Mouse (Mus musculus) CH12.LX (cell line): Measurements from ENCODE around the gene Lsg1. TPM values are rescaled to one million over a fixed set of nuclear protein-coding genes. Genes with fewer than 3 reads are reported as not detected.

ENCODE experiments used
- DNase-seq: peaks from one replicate; pipeline ENCODE4 v3.0.0-alpha.2; 2013; ENCODE audit errors: extremely low read depth
- H3K27ac ChIP-seq: 2 replicates; pipeline ENCODE4 v1.5.1; 2012; ENCODE audit warnings: low read depth, mild to moderate bottlenecking, control low read depth, moderate library complexity; ENCODE audit not compliant: insufficient read depth
- H3K27me3 ChIP-seq: replicated peaks from 2 replicates; pipeline ENCODE3; 2012; ENCODE audit warnings: inconsistent platforms
- H3K36me3 ChIP-seq, 2 experiments: replicated peaks in 1 of 2; 2 replicates each; pipeline versions ENCODE3 to v1.6.1; 2012; ENCODE audit warnings: inconsistent platforms in 1 of 2, low read length in 1 of 2, mild to moderate bottlenecking in 1 of 2, mixed read lengths in 1 of 2, moderate library complexity in 1 of 2; ENCODE audit not compliant: control insufficient read depth in 1 of 2, insufficient read depth in 1 of 2
- H3K4me1 ChIP-seq, 2 experiments: 2 replicates each; pipeline ENCODE4 v1.6.1; 2012; ENCODE audit warnings: inconsistent platforms in 1 of 2, moderate library complexity in 1 of 2; ENCODE audit not compliant: insufficient read depth in 2 of 2, control insufficient read depth in 1 of 2
- H3K4me2 ChIP-seq: 2 replicates; pipeline ENCODE4 v1.6.1; 2012; ENCODE audit warnings: low read depth, mild to moderate bottlenecking, control low read depth; ENCODE audit not compliant: poor library complexity, insufficient read depth, severe bottlenecking
- H3K4me3 ChIP-seq, 3 experiments: fragments of 150-350 bp in 1 of 3; sonication (generic) in 1 of 3; replicated peaks in 1 of 3; 2 replicates each; pipeline versions ENCODE3 to v1.5.1; 2011 to 2012; ENCODE audit warnings: low read depth in 2 of 3, low read length in 2 of 3, mild to moderate bottlenecking in 2 of 3, moderate library complexity in 2 of 3, control low read depth in 1 of 3, improper control_type of control experiment in 1 of 3, inconsistent platforms in 1 of 3, mixed read lengths in 1 of 3; ENCODE audit not compliant: poor library complexity in 1 of 3
- H3K79me2 ChIP-seq: replicated peaks from 2 replicates; pipeline ENCODE4 v1.6.1; 2012; ENCODE audit warnings: mild to moderate bottlenecking, moderate library complexity; ENCODE audit not compliant: control insufficient read depth, poor library complexity, insufficient read depth, severe bottlenecking; ENCODE audit errors: extremely low read depth
- H3K9ac ChIP-seq: 2 replicates; pipeline ENCODE4 v1.6.1; 2012; ENCODE audit warnings: low read depth, mild to moderate bottlenecking, control low read depth, moderate library complexity; ENCODE audit not compliant: insufficient read depth
- H3K9me3 ChIP-seq: replicated peaks from 2 replicates; pipeline ENCODE3; 2012; ENCODE audit warnings: low read length, inconsistent platforms, mixed read lengths
- BHLHE40 ChIP-seq: IDR thresholded peaks from 2 replicates; pipeline ENCODE4 v1.6.1; 2011; ENCODE audit warnings: mild to moderate bottlenecking, low read depth, low read length, improper control_type of control experiment
- CHD1 ChIP-seq: IDR thresholded peaks from 2 replicates; pipeline ENCODE4 v1.6.1; 2012; ENCODE audit warnings: low read depth, low read length, improper control_type of control experiment, inconsistent platforms
- CHD2 ChIP-seq: IDR thresholded peaks from 2 replicates; pipeline ENCODE4 v1.6.1; 2011; ENCODE audit warnings: low read length, improper control_type of control experiment
- CTCF ChIP-seq, 2 experiments: IDR thresholded peaks in 1 of 2; conservative IDR thresholded peaks in 1 of 2; 2 replicates each; pipeline ENCODE4 v1.5.1; 2011 to 2012; ENCODE audit warnings: low read depth in 2 of 2, low read length in 2 of 2, improper control_type of control experiment in 1 of 2, inconsistent platforms in 1 of 2, mild to moderate bottlenecking in 1 of 2, moderate library complexity in 1 of 2
- E2F4 ChIP-seq: IDR thresholded peaks from 2 replicates; pipeline ENCODE4 v1.6.1; 2011; ENCODE audit warnings: low read depth, low read length, improper control_type of control experiment; ENCODE audit not compliant: insufficient replicate concordance
- ELF1 ChIP-seq: IDR thresholded peaks from 2 replicates; pipeline ENCODE4 v1.6.1; 2014; ENCODE audit warnings: low read depth, mild to moderate bottlenecking, inconsistent platforms, low read length, improper control_type of control experiment
- EP300 ChIP-seq: IDR thresholded peaks from 2 replicates; pipeline ENCODE4 v1.6.1; 2011; ENCODE audit warnings: low read length, improper control_type of control experiment
- GABPA ChIP-seq: IDR thresholded peaks from 2 replicates; pipeline ENCODE4 v1.6.1; 2012; ENCODE audit warnings: low read depth, low read length, improper control_type of control experiment, inconsistent platforms; ENCODE audit not compliant: insufficient replicate concordance
- HCFC1 ChIP-seq: IDR thresholded peaks from 2 replicates; pipeline ENCODE4 v1.6.1; 2012; ENCODE audit warnings: low read depth, mild to moderate bottlenecking, inconsistent platforms, low read length, improper control_type of control experiment
- IRF4 ChIP-seq: IDR thresholded peaks from 2 replicates; pipeline ENCODE4 v1.6.1; 2014; ENCODE audit warnings: low read depth, mild to moderate bottlenecking, inconsistent platforms, low read length, improper control_type of control experiment
- JUN ChIP-seq: IDR thresholded peaks from 2 replicates; pipeline ENCODE4 v1.6.1; 2011; ENCODE audit warnings: low read depth, mild to moderate bottlenecking, low read length, improper control_type of control experiment, moderate library complexity; ENCODE audit not compliant: insufficient read depth
- KAT2A ChIP-seq: IDR thresholded peaks from 2 replicates; pipeline ENCODE4 v1.6.1; 2012; ENCODE audit warnings: low read length, improper control_type of control experiment, inconsistent platforms; ENCODE audit not compliant: insufficient replicate concordance
- MAFK ChIP-seq: IDR thresholded peaks from 2 replicates; pipeline ENCODE4 v1.6.1; 2011; ENCODE audit warnings: low read length, improper control_type of control experiment; ENCODE audit not compliant: insufficient replicate concordance
- MAX ChIP-seq: IDR thresholded peaks from 2 replicates; pipeline ENCODE4 v1.6.1; 2011; ENCODE audit warnings: low read length, improper control_type of control experiment
- MEF2A ChIP-seq: IDR thresholded peaks from 2 replicates; pipeline ENCODE4 v1.6.1; 2014; ENCODE audit warnings: low read depth, mild to moderate bottlenecking, inconsistent platforms, low read length, improper control_type of control experiment, borderline replicate concordance
- NELFE ChIP-seq: IDR thresholded peaks from 2 replicates; pipeline ENCODE4 v1.6.1; 2011; ENCODE audit warnings: low read depth, low read length, improper control_type of control experiment
- NRF1 ChIP-seq: IDR thresholded peaks from 2 replicates; pipeline ENCODE4 v1.6.1; 2014; ENCODE audit warnings: low read depth, mild to moderate bottlenecking, inconsistent platforms, low read length, improper control_type of control experiment, moderate library complexity
- PAX5 ChIP-seq: IDR thresholded peaks from 2 replicates; pipeline ENCODE4 v1.6.1; 2012; ENCODE audit warnings: low read length, inconsistent platforms, mixed read lengths
- POLR2A ChIP-seq: IDR thresholded peaks from 2 replicates; pipeline ENCODE4 v1.6.1; 2011; ENCODE audit warnings: low read depth, mild to moderate bottlenecking, improper control_type of control experiment, low read length
- POLR2AphosphoS2 ChIP-seq: IDR thresholded peaks from 2 replicates; pipeline ENCODE4 v1.6.1; 2011; ENCODE audit warnings: low read depth, low read length, improper control_type of control experiment
- RAD21 ChIP-seq: IDR thresholded peaks from 2 replicates; pipeline ENCODE4 v1.6.1; 2011; ENCODE audit warnings: low read depth, mild to moderate bottlenecking, low read length, improper control_type of control experiment, moderate library complexity
- RCOR1 ChIP-seq: conservative IDR thresholded peaks from 2 replicates; pipeline ENCODE4 v1.6.1; 2012; ENCODE audit warnings: low read depth, mild to moderate bottlenecking, inconsistent platforms, low read length, improper control_type of control experiment
- SIN3A ChIP-seq: IDR thresholded peaks from 2 replicates; pipeline ENCODE4 v1.6.1; 2012; ENCODE audit warnings: low read length, improper control_type of control experiment, inconsistent platforms
- SMC3 ChIP-seq: IDR thresholded peaks from 2 replicates; pipeline ENCODE4 v1.6.1; 2011; ENCODE audit warnings: low read depth, low read length, improper control_type of control experiment
- TCF12 ChIP-seq: IDR thresholded peaks from 2 replicates; pipeline ENCODE4 v1.6.1; 2014; ENCODE audit warnings: low read depth, mild to moderate bottlenecking, inconsistent platforms, low read length, improper control_type of control experiment
- UBTF ChIP-seq: IDR thresholded peaks from 2 replicates; pipeline ENCODE4 v1.6.1; 2012; ENCODE audit warnings: low read depth, mild to moderate bottlenecking, inconsistent platforms, low read length, improper control_type of control experiment, moderate library complexity
- USF1 ChIP-seq: IDR thresholded peaks from 2 replicates; pipeline ENCODE4 v1.6.1; 2014; ENCODE audit warnings: low read depth, mild to moderate bottlenecking, inconsistent platforms, low read length, improper control_type of control experiment
- dilution Hi-C: fragments of 300-500 bp; cut with MboI; formaldehyde crosslinking; loops from 2 replicates; pipeline ENCODE4 v1.14.3; 2020; ENCODE audit warnings: low sequenced_read_pairs; ENCODE audit not compliant: extremely low pct_unique_long_range_greater_than_20kb, extremely low pct_ligation_motif_present
- in situ Hi-C: fragments of 300-500 bp; cut with MboI; formaldehyde crosslinking; loops from 3 replicates; pipeline ENCODE4 v1.14.3; 2019; ENCODE audit warnings: low sequenced_read_pairs, low pct_ligation_motif_present, low pct_unique_long_range_greater_than_20kb, mixed read lengths
- polyA plus RNA-seq: library from polyadenylated mRNA; unstranded; fragments of >175 nt; gene quantifications from 2 replicates; pipeline ENCODE4 v1.2.1, GENCODE M21; 2012; ENCODE audit warnings: low read depth; ENCODE audit not compliant: insufficient read length
- total RNA-seq, 2 experiments: library from RNA; depleted of rRNA; stranded (reverse); fragments of 300-350 nt in 1 of 2; fragments of >200 nt in 1 of 2; gene quantifications; 2 replicates each; pipeline ENCODE4 v1.2.3; 2012 to 2014

The Lsg1 gene
- total and polyA plus RNA-seq, 3 experiments: 58.4 to 189 (median 94.7) TPM

DNA sequence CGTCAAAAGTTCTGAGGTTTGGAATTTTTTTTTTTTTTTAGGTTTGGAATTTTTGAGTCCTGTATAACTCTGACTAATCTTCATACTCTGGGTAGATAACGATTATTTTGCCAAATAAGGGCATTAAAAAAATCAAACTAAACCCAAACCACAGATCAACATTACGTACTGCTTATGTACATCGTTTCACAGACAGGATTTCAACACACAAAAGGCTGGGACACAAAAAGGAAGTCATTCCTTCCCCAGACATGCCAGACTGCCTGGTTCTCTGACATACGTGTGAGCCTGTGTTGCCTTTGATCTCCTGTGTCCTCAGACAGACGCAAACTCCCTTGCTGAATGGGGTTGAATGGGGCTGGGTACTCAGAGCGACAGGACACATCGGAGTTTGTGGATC is 59.0 kb downstream of the Lsg1 start:
- in situ Hi-C loops: no loop called here
- Histone ChIP-seq H3K4me3 (no peak overlapping the region), H3K27me3 (peaks cover 4% of the 10 kb centered on the region), H3K9me3 (no peaks in the 10 kb centered on the region), H3K36me3 (no peaks in the 10 kb centered on the region), H3K9ac (no peak overlapping the region), H3K4me1 (peaks cover 0 to 8% of the 10 kb centered on the region in 2 experiments; a peak in 1 of 4 replicates), H3K4me2 (no peak overlapping the region), H3K27ac (no peak overlapping the region), H3K79me2 (no peaks in the 10 kb centered on the region)
- no peak for DNase-seq
- dilution Hi-C loops: no loop called here
- TF ChIP-seq RAD21 (no peak), RCOR1 (no peak), TCF12 (no peak), POLR2AphosphoS2 (no peak), E2F4 (no peak), CTCF (conservative IDR thresholded peaks at IDR 0.05 in 1 of 2, IDR thresholded peaks at IDR 0.05 in 1 of 2; ENCODE audit: low read depth in 2 of 2, low read length in 2 of 2) (no peak), HCFC1 (no peak), SMC3 (no peak), UBTF (no peak), KAT2A (no peak), BHLHE40 (no peak), POLR2A (no peak), CHD1 (no peak)

DNA sequence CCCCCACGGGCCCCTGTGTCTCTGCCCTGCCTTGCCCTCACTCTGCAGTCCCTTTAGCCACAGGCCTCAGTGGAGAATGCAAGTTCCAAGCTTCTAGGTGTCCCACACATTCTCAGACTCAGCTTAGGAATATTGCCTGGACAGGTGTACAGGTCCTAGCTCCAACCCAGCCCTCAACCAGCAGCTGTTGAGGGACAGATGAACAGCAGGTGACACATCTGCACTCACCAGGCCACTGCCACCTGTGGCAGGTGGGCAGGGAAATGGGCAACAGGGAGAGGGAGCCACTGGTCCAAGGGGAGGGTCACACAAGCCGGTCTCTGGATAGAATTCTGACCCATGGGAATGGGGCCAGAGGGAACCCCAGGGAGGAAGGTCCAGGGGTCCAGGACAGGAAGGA is 59.5 kb downstream of the Lsg1 start:
- peaks cover 4% of the 10 kb centered on the region for H3K27me3 ChIP-seq
- dilution Hi-C loops: no loop called here
- H3K4me3 ChIP-seq: no peak overlapping the region
- in situ Hi-C loops: no loop called here
- no peak overlapping the region for H3K27ac ChIP-seq
- TF ChIP-seq USF1 (no peak), NRF1 (no peak), E2F4 (no peak), CHD1 (no peak), SIN3A (no peak)
- no peak overlapping the region for H3K4me2 ChIP-seq
- H3K4me1 ChIP-seq: peaks cover 0 to 8% of the 10 kb centered on the region in 2 experiments; a peak in 1 of 4 replicates
- no peaks in the 10 kb centered on the region for H3K36me3 ChIP-seq
- no peaks in the 10 kb centered on the region for H3K9me3 ChIP-seq
- DNase-seq: no peak
- H3K9ac ChIP-seq: no peak overlapping the region
- H3K79me2 ChIP-seq: no peaks in the 10 kb centered on the region

DNA sequence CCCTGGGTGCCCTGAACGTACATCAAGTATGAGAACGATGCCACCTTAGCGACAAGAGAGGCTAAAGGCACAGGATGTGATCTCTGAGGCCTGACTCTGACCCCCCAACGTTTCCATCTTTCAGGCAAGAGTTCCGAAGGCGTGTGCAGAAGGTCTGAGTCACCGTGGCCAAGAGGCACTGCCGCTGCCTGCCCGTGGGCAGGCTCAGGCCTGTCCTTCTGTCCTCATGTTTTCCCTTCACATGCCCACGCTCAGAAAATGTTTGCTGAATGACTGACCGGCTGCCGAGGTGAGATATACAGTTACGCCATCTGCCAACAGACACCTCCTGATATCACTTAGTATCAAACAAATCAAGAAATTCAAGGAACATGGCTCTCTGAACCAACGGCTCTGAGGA is 61.6 kb downstream of the Lsg1 start:
- no peak overlapping the region; the same call in 1 of the 2 replicates for H3K9ac ChIP-seq
- no peak overlapping the region for H3K27ac ChIP-seq
- no peak overlapping the region for H3K4me3 ChIP-seq
- dilution Hi-C loops (no loop called here), in situ Hi-C loops (no loop called here)
- no peaks in the 10 kb centered on the region for H3K36me3 ChIP-seq
- no peak for DNase-seq
- peaks cover 2% of the 10 kb centered on the region for H3K9me3 ChIP-seq
- H3K4me2 ChIP-seq: no peak overlapping the region
- no peaks in the 10 kb centered on the region for H3K79me2 ChIP-seq
- peaks cover 4% of the 10 kb centered on the region for H3K27me3 ChIP-seq
- H3K4me1 ChIP-seq: peaks cover 0 to 11% of the 10 kb centered on the region in 2 experiments; a peak in 2 of 4 replicates
- TF ChIP-seq PAX5 (no peak), MAFK (no peak), RCOR1 (no peak), BHLHE40 (peak; percentile 68), JUN (0 out of 2 replicates have a peak, but pooled peaks have one; percentile 8), ELF1 (no peak), EP300 (no peak; the same call in 1 of the 2 replicates), IRF4 (peak; percentile 69; the same call in 1 of the 2 replicates), CTCF (conservative IDR thresholded peaks at IDR 0.05 in 1 of 2, IDR thresholded peaks at IDR 0.05 in 1 of 2; ENCODE audit: low read depth in 2 of 2, low read length in 2 of 2) (no peak), RAD21 (no peak), MEF2A (peak; percentile 28; the same call in 1 of the 2 replicates), GABPA (no peak), CHD2 (no peak), NELFE (no peak), E2F4 (no peak), MAX (no peak), NRF1 (peak; percentile 12; the same call in 1 of the 2 replicates)
